Mouse (Mus musculus) midbrain, embryonic 10.5 days (tissue): ENCODE data around the gene Tcf7l2. TPM values are rescaled to one million over a fixed set of nuclear protein-coding genes. Genes with fewer than 3 reads are reported as not detected.
A peak's percentile ranks its signal among the peaks of the same experiment; 100 is the strongest.

Experiments
- DNase-seq: peaks from one replicate; pipeline ENCODE4 v3.0.0-alpha.2; 2017; ENCODE audit warnings: low spot score
- H3K27ac ChIP-seq: fragments of 300-500 bp; sonication (generic); replicated peaks from 2 replicates; pipeline ENCODE4 v1.5.1; 2016; ENCODE audit warnings: mild to moderate bottlenecking
- H3K27me3 ChIP-seq: fragments of 300-500 bp; sonication (generic); 2 replicates; pipeline ENCODE4 v1.6.1; 2016; ENCODE audit warnings: low read depth, mild to moderate bottlenecking; ENCODE audit not compliant: poor library complexity, severe bottlenecking
- H3K36me3 ChIP-seq: fragments of 300-500 bp; sonication (generic); 2 replicates; pipeline ENCODE4 v1.6.1; 2016; ENCODE audit warnings: mild to moderate bottlenecking, moderate library complexity
- H3K4me1 ChIP-seq: fragments of 300-500 bp; sonication (generic); 2 replicates; pipeline ENCODE4 v1.6.1; 2016
- H3K4me3 ChIP-seq: fragments of 300-500 bp; sonication (generic); 2 replicates; pipeline ENCODE4 v1.5.1; 2016; ENCODE audit warnings: mild to moderate bottlenecking, moderate library complexity
- H3K9me3 ChIP-seq: fragments of 300-500 bp; sonication (generic); replicated peaks from 2 replicates; pipeline ENCODE4 v1.6.1; 2016; ENCODE audit warnings: mild to moderate bottlenecking
- whole genome bisulfite sequencing: fragments of 180-500 bp; shearing (Covaris S2); methylation state at CpG from one replicate; pipeline ENCODE4 v1.1.7; 2016; 5-methylcytosine and 5-hydroxymethylcytosine counted together
- polyA plus RNA-seq: library from polyadenylated mRNA; unstranded; fragments of >200 nt; fragmentation: Nextera tagmentation; extraction: Ambion mirVana; gene quantifications from 2 replicates; pipeline ENCODE4 v1.2.1, GENCODE M21; 2016

The Tcf7l2 gene
- polyA plus RNA-seq, 1 experiment from 2014 or later: 180 TPM

- Histone ChIP-seq H3K27ac (no peak overlapping the region), H3K4me1 (peaks cover 40% of the 10 kb centered on the region), H3K4me3 (no peak overlapping the region), H3K36me3 (peaks cover 36% of the 10 kb centered on the region), H3K9me3 (no peaks in the 10 kb centered on the region), H3K27me3 (no peaks in the 10 kb centered on the region)
- 74% methylated on average over 2 of the region's 2 CpGs for WGBS
- no peak for DNase-seq
Observed at GRCm38 (mm10) chr19:55767579-55767978, 26.0 kb downstream of the Tcf7l2 start.

GRCm38 (mm10) chr19:55768246-55768645 is 26.6 kb downstream of the Tcf7l2 start:
- Histone ChIP-seq H3K36me3 (peaks cover 30% of the 10 kb centered on the region), H3K4me3 (no peak overlapping the region), H3K27me3 (no peaks in the 10 kb centered on the region), H3K27ac (no peak overlapping the region), H3K4me1 (peaks cover 47% of the 10 kb centered on the region), H3K9me3 (no peaks in the 10 kb centered on the region)
- no peak for DNase-seq
- 74% methylated on average over 11 of the region's 11 CpGs for WGBS

GRCm38 (mm10) chr19:55768889-55769288 is 27.3 kb downstream of the Tcf7l2 start:
- Histone ChIP-seq H3K4me3 (no peak overlapping the region), H3K36me3 (peaks cover 23% of the 10 kb centered on the region), H3K4me1 (peaks cover 53% of the 10 kb centered on the region), H3K9me3 (no peaks in the 10 kb centered on the region), H3K27ac (no peak overlapping the region; the same call in 1 of the 2 replicates), H3K27me3 (no peaks in the 10 kb centered on the region)
- no peak for DNase-seq
- WGBS: 75% methylated on average over 11 of the region's 11 CpGs

DNA sequence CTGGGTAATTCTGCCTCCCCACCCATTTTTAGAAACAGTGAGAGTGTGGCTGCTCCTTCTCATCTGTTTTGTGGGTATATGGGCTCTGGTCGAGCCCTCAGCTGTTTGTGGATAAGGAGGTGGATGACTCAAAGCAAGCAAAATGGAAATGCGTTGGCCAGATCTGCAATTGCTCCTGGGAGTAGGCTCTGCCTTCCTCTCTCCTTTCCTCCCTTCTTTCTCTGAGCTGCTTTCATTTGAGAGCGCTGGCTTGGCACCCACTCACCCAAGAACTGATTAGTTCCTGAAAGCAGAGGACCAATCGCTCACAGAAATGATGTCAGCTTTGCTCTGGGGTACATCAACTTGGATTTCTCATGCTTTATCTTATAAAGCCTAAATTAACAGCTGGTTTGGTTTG is 32.7 kb downstream of the Tcf7l2 start:
- H3K27ac ChIP-seq: 0 out of 2 replicates have a peak overlapping the region, but pooled peaks have one; percentile 17
- H3K27me3 ChIP-seq: no peaks in the 10 kb centered on the region

GRCm38 (mm10) chr19:55774824-55775223 is 33.2 kb downstream of the Tcf7l2 start:
- H3K27me3 ChIP-seq: no peaks in the 10 kb centered on the region
- WGBS: 89% methylated on average over 7 of the region's 7 CpGs
- peaks cover 14% of the 10 kb centered on the region for H3K36me3 ChIP-seq
- no peaks in the 10 kb centered on the region for H3K9me3 ChIP-seq
- H3K27ac ChIP-seq: no peak overlapping the region
- DNase-seq: no peak
- H3K4me1 ChIP-seq: peaks cover 68% of the 10 kb centered on the region
- no peak overlapping the region for H3K4me3 ChIP-seq

More for the DNA sequence above, 32.7 kb downstream of the Tcf7l2 start:
- Histone ChIP-seq H3K9me3 (no peaks in the 10 kb centered on the region), H3K4me3 (no peak overlapping the region), H3K36me3 (peaks cover 14% of the 10 kb centered on the region), H3K4me1 (peaks cover 63% of the 10 kb centered on the region)
- DNase-seq: no peak
- 83% methylated on average over 4 of the region's 4 CpGs for WGBS

DNA sequence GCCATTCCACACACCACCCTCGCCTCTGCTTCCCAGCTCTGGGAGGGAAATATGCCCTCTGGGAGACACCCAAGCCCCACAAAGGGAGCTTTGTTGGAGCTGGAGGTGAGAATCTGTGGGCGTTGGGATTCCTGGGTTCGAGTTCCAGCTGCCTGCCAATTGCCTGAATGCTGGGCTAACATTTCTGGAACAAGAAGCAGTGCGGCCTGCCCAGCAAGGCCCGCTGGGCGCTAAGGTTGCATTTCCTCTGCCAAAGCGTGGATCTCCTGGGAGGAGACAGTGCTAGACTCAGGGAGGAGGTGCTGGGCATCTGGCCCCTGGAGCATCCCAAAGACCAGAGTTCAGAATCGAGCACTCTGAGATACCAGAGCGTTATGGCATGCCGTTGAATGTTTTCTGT is 38.3 kb downstream of the Tcf7l2 start:
- Histone ChIP-seq H3K4me1 (peaks cover 70% of the 10 kb centered on the region), H3K9me3 (no peaks in the 10 kb centered on the region), H3K4me3 (no peak overlapping the region), H3K36me3 (peaks cover 42% of the 10 kb centered on the region), H3K27me3 (no peaks in the 10 kb centered on the region), H3K27ac (no peak overlapping the region)
- no peak for DNase-seq
- 86% methylated on average over 10 of the region's 10 CpGs for WGBS

DNA sequence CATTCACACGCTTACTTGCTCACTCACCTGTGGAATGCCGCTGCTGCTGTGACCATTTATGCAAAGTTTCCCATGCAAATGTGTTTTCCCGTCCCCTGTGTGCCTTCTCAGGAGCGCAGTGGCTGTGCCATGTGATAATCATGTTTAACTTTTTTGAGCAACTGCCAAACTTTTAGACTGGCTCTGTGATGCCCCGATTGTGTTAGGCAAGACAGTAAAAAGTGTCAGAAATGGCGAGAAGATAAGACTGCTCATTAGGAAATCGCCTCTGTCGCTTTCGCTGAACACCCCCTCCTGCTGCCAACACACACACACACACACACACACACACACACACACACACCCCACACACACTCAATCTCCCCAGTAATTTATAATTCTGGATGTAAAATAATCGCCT is 39.5 kb downstream of the Tcf7l2 start:
- DNase-seq: no peak
- peaks cover 54% of the 10 kb centered on the region for H3K36me3 ChIP-seq
- H3K27me3 ChIP-seq: no peaks in the 10 kb centered on the region
- H3K4me1 ChIP-seq: peaks cover 74% of the 10 kb centered on the region
- H3K9me3 ChIP-seq: no peaks in the 10 kb centered on the region
- H3K27ac ChIP-seq: no peak overlapping the region
- WGBS: 84% methylated on average over 10 of the region's 10 CpGs
- H3K4me3 ChIP-seq: no peak overlapping the region

- peaks cover 71% of the 10 kb centered on the region for H3K4me1 ChIP-seq
- 0 out of 2 replicates have a peak overlapping the region, but pooled peaks have one; percentile 4 for H3K27ac ChIP-seq
- DNase-seq: no peak
- H3K36me3 ChIP-seq: peaks cover 60% of the 10 kb centered on the region
- H3K9me3 ChIP-seq: no peaks in the 10 kb centered on the region
- no peaks in the 10 kb centered on the region for H3K27me3 ChIP-seq
- 69% methylated on average over 8 of the region's 8 CpGs for WGBS
- no peak overlapping the region for H3K4me3 ChIP-seq
Observed at GRCm38 (mm10) chr19:55781681-55782080, 40.1 kb downstream of the Tcf7l2 start.

DNA sequence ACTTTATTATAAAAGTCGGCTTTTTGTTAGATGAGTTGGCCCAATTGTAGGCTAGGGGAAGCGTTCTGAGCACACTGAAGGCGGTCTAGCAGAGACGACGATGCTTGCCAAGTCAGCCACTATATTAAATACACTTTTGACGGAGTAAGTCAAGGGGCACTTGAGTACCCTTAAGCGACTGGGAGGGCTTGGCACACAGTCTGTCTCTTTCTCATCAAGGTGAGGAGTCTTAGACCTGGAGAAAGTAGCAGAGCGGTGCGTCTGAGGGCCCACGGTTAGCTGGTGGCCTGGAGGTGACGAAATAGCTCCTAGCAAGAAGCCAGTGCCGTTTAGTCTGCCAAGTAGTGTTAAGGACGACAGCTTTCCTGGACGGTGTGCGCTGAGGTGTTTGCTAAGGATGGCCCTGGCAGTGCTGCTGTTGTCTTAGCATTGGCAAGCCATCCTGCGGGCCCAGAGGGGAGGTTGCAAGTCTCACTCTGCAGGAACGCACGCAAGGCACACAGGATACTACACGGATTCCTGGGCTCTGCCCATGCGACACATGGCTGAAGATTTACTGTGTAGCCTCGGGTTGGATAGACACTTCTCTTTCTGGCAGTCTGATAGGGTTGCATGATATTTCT is 43.3 kb downstream of the Tcf7l2 start:
- no peak overlapping the region for H3K27ac ChIP-seq
- no peaks in the 10 kb centered on the region for H3K27me3 ChIP-seq
- no peaks in the 10 kb centered on the region for H3K9me3 ChIP-seq
- no peak overlapping the region for H3K4me3 ChIP-seq
- no peak for DNase-seq
- H3K36me3 ChIP-seq: peaks cover 65% of the 10 kb centered on the region
- H3K4me1 ChIP-seq: peaks cover 73% of the 10 kb centered on the region
- 94% methylated on average over 21 of the region's 21 CpGs for WGBS

DNA sequence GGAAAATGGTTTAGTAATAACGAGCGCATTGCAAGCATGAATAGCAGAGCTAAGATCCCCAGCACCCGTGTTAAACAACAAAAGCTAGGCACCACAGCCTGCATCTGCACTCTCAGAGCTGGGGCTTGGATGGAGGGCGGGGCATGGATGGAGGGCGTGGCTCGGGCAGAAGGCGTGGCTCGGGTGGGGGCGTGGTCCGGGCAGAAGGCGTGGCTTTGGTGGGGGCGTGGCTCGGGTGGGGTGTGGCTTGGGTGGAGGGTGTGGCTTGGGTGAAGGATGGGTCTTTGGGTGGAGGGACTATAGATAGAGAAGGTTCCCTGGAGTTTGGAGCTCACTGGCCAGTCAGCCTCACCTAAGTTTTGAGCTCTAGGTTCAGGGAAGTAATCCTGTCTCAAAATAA is 45.8 kb downstream of the Tcf7l2 start:
- peak; percentile 41 for DNase-seq

DNA sequence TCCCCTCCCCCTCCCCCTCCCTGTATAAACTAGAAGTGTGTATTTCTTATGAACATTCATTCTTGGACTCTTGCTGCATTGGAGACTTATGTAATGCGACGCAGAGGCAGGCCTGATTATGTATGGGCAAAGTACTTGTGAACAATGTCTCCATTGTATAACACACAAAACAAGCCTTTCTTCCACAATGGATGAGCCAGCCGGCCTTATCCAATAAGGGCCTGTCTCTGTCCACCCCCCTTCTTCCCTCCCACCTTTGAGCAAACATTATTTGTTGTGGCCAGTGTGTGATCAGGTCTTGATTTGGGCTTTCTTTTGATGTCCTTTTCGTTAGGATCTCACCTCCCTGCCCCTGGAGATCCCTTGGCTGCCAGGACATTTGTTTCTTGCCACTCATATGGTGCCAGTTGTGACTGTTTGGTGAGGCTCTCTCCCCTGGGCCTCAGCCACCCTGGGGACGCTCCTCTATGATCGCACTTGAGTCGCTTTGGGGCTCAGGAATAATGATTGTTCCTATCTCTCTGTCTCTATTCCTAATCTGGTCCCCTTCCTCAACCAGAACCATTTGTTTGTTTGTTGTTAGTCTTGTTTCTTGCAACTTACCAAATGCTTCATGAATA is 46.8 kb downstream of the Tcf7l2 start:
- Histone ChIP-seq H3K4me1 (peaks cover 71% of the 10 kb centered on the region), H3K36me3 (peaks cover 59% of the 10 kb centered on the region), H3K27ac (peak overlapping the region; percentile 80), H3K4me3 (peak overlapping the region; percentile 28; the same call in 1 of the 2 replicates), H3K27me3 (no peaks in the 10 kb centered on the region), H3K9me3 (no peaks in the 10 kb centered on the region)
- peak; percentile 67 for DNase-seq
- 14% methylated on average over 7 of the region's 7 CpGs for WGBS

More for the DNA sequence above, 45.8 kb downstream of the Tcf7l2 start:
- Histone ChIP-seq H3K4me3 (no peak overlapping the region), H3K27me3 (no peaks in the 10 kb centered on the region), H3K9me3 (no peaks in the 10 kb centered on the region), H3K4me1 (peaks cover 77% of the 10 kb centered on the region), H3K36me3 (peaks cover 63% of the 10 kb centered on the region), H3K27ac (no peak overlapping the region)
- 86% methylated on average over 13 of the region's 13 CpGs for WGBS

- peaks cover 56% of the 10 kb centered on the region for H3K36me3 ChIP-seq
- 40% methylated on average over 5 of the region's 5 CpGs for WGBS
- peak overlapping the region; percentile 80 for H3K27ac ChIP-seq
- H3K27me3 ChIP-seq: no peaks in the 10 kb centered on the region
- peak; percentile 29 for DNase-seq
- no peaks in the 10 kb centered on the region for H3K9me3 ChIP-seq
- peaks cover 69% of the 10 kb centered on the region for H3K4me1 ChIP-seq
- H3K4me3 ChIP-seq: 0 out of 2 replicates have a peak overlapping the region, but pooled peaks have one; percentile 1
Observed at GRCm38 (mm10) chr19:55788905-55789295, 47.3 kb downstream of the Tcf7l2 start.

DNA sequence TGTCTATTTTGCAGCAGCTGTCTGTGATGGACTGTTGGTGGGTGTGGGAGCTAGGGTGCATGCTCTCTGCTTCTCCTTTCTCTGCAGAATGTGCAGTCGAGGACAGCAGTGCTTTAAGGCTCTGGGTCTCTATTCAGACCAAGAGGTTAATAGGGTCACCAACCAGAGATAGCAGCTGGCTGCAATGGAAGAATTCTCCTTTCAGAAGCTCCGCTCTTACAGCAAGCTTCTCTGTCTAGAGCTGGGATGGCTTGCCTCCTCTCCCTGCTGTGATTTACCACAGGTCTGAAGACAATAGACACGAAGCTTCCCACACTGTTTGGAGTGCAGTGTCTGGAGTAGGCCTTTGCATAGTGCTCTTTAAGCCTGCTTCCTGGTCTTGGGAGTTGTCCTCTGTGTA is 48.2 kb downstream of the Tcf7l2 start:
- peak overlapping the region; percentile 46 for H3K27ac ChIP-seq
- H3K4me1 ChIP-seq: peaks cover 69% of the 10 kb centered on the region
- H3K4me3 ChIP-seq: no peak overlapping the region
- WGBS: 9% methylated on average over 3 of the region's 3 CpGs
- H3K9me3 ChIP-seq: no peaks in the 10 kb centered on the region
- H3K27me3 ChIP-seq: no peaks in the 10 kb centered on the region
- H3K36me3 ChIP-seq: peaks cover 50% of the 10 kb centered on the region
- no peak for DNase-seq
